Mouse (Mus musculus) megakaryocyte, embryonic 14.5 days (primary cell): ENCODE measurements around the gene Smarca2. TPM values are rescaled to one million over a fixed set of nuclear protein-coding genes. Genes with fewer than 3 reads are reported as not detected.

Experiments used
- H3K27me3 ChIP-seq: replicated peaks from 2 replicates; pipeline ENCODE3; 2012; ENCODE audit warnings: inconsistent platforms
- H3K36me3 ChIP-seq: replicated peaks from 2 replicates; pipeline ENCODE3; 2012; ENCODE audit warnings: low read length, inconsistent platforms, mixed read lengths
- H3K4me1 ChIP-seq: 2 replicates; pipeline ENCODE4 v1.6.1; 2012; ENCODE audit warnings: inconsistent platforms
- H3K4me3 ChIP-seq: replicated peaks from 2 replicates; pipeline ENCODE3; 2012; ENCODE audit warnings: moderate library complexity, mild to moderate bottlenecking, inconsistent platforms
- H3K9me3 ChIP-seq: 2 replicates; pipeline ENCODE4 v1.6.1; 2012; ENCODE audit warnings: inconsistent platforms
- FLI1 ChIP-seq: IDR thresholded peaks from 2 replicates; pipeline ENCODE4 v1.6.1; 2012; ENCODE audit warnings: low read length, inconsistent platforms, mixed read lengths
- GATA1 ChIP-seq: IDR thresholded peaks from 3 replicates; pipeline ENCODE4 v1.6.1; 2012; ENCODE audit warnings: mixed read lengths, low read length, inconsistent platforms, borderline replicate concordance
- polyA plus RNA-seq: library from polyadenylated mRNA; stranded (reverse); fragments of >175 nt; gene quantifications from 2 replicates; pipeline ENCODE4 v1.2.3, GENCODE M21; 2012; ENCODE audit warnings: low replicate concordance; ENCODE audit not compliant: insufficient read depth

Smarca2 gene
- polyA plus RNA-seq, 1 experiment, result 16.0 TPM

DNA sequence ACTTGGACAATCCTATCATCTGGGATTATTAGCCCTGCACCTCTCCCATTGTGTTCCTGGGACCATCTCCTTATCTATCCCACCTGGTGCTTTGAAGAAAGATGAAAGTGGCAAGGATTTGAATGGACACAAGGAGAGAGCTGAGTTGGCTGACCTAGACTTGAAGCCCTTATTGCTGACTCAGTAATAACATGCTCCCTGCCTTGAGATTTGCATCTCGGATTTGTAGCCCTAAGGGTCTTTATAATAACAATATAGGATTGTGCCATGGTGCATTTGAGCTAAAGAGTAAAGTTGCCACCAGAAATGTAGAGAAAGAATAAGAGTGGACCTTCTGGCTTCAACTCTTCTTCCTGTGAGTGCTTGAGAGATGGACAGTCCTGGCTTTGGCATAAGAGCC, 11.4 kb downstream of the Smarca2 start:
- no peaks in the 10 kb centered on the region for H3K9me3 ChIP-seq
- peaks cover 60% of the 10 kb centered on the region for H3K4me1 ChIP-seq
- H3K36me3 ChIP-seq, result peaks cover 41% of the 10 kb centered on the region
- no peak overlapping the region for H3K4me3 ChIP-seq
- TF ChIP-seq FLI1 (no peak), GATA1 (no peak)
- no peaks in the 10 kb centered on the region for H3K27me3 ChIP-seq

DNA sequence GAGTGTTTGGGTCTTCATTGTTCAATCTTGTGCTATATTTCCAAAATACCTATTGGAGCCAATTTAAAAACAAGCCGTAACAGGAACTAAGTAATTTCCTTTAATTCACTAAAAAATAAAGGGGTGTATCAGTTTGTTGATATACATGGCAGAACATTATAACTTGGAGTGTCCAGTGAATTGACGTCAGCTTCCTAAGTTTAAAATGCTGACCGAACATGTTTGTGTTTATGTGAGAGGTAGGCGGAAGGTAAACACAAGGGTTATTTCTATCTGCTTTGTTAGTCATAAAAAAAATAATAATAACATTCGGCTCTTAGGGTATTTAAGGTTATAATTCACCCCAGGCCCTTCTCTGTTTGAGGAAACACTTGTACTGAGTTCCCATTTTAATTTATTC, 12.4 kb downstream of the Smarca2 start:
- Histone ChIP-seq H3K4me3 (no peak overlapping the region), H3K36me3 (peaks cover 51% of the 10 kb centered on the region), H3K9me3 (no peaks in the 10 kb centered on the region), H3K4me1 (peaks cover 54% of the 10 kb centered on the region), H3K27me3 (no peaks in the 10 kb centered on the region)
- TF ChIP-seq GATA1 (no peak), FLI1 (no peak)

DNA sequence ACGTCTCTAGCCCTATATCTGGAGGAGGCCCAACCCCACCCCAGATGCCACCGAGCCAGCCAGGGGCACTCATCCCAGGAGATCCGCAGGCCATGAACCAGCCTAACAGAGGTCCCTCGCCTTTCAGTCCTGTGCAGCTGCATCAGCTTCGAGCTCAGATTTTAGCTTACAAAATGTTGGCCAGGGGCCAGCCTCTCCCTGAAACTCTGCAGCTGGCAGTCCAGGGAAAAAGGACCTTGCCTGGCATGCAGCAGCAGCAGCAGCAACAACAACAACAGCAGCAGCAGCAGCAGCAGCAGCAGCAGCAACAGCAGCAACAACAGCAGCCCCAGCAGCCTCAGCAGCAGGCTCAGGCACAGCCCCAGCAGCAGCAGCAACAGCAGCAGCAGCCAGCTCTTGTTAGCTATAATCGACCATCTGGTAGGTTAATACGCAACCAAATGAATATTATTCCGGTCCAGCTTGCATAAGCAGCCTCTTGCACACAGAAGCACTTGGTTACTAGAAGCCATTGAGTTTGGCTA, 25.9 kb downstream of the Smarca2 start:
- Histone ChIP-seq H3K36me3 (peaks cover 97% of the 10 kb centered on the region), H3K9me3 (no peaks in the 10 kb centered on the region), H3K4me3 (no peak overlapping the region), H3K27me3 (no peaks in the 10 kb centered on the region), H3K4me1 (no peaks in the 10 kb centered on the region)
- TF ChIP-seq GATA1 (no peak), FLI1 (no peak)

DNA sequence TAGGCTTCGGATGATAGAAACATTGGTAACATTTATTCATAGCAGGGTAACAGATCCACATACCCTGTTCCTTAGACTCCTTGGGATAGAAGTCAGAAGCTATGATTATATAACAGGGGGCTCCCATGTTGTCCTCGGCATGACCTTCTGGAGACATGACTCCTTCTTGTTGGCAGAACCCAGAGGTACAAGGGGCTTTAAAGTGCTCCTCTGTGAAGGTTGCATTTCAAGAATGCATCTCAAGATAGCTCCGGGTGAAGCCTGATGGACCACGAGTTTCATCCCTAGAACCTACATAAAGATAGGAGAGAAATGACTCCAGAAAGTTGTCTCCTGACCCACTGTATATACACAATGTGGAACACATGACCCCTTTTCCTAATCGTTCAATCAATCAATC, 27.4 kb downstream of the Smarca2 start:
- Histone ChIP-seq H3K9me3 (no peaks in the 10 kb centered on the region), H3K36me3 (peaks cover 97% of the 10 kb centered on the region), H3K4me1 (no peaks in the 10 kb centered on the region), H3K27me3 (no peaks in the 10 kb centered on the region), H3K4me3 (no peak overlapping the region)
- no peak for TF ChIP-seq GATA1
- no peak for TF ChIP-seq FLI1

DNA sequence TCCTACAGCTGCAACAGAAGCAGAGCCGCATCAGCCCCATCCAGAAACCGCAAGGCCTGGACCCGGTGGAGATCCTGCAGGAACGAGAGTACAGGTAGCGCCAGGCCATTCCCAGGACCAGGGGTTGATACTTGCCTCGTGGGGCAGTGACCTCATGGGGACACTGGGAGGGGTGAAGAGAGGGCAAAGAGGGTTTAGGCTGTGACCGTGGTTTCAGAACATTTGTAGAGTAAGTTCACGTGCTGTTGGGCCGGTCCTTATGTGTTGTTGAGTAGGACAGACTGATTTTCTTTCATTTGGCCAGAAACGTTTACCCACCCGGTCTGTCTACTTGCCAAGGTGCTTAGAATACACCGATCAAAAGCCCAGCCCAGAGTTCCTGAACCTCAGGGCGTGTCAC, 35.7 kb downstream of the Smarca2 start:
- Histone ChIP-seq H3K36me3 (peaks cover 84% of the 10 kb centered on the region), H3K4me1 (no peaks in the 10 kb centered on the region), H3K27me3 (peaks cover 5% of the 10 kb centered on the region), H3K9me3 (no peaks in the 10 kb centered on the region), H3K4me3 (no peak overlapping the region)
- TF ChIP-seq GATA1, result no peak
- TF ChIP-seq FLI1, result no peak

DNA sequence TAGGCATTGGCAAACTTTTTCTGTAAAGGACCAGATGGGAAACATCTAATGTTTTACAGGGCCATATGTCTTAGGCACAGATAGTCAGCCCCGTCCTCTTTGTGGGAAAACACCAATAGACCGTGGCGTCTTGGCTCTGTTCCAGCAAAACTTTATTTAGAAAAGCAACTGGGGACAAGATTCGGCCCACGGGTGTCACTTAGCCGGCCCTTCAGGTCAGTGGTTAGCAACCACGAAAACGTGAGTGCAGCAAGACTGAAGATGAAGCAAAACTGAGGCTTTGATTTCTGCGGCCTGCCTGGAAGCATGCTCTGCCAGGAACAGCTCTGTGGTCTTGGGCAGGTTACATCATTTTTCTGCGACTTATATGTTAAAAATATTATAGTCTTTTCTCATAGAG, 36.4 kb downstream of the Smarca2 start:
- peaks cover 82% of the 10 kb centered on the region for H3K36me3 ChIP-seq

DNA sequence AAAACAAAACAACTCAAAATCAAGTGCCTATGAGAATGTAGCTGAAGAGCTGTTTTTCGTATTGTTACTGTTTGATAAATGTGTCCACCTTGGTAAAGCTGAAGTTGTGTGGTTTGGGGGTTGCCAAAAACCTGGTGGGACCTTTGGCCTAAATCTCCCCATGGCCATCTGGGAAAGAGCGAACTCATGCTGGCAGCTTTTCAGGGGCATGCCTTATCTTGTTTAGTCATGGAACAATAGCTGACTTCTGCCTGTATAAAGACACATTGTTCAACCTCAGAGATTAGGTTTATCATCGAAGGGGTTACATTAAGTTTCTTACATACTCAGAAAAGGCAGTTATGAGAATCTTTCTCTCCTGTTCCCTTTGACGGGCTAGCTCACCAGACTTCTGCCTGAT, 38.2 kb downstream of the Smarca2 start:
- TF ChIP-seq FLI1 (no peak), GATA1 (no peak)
- Histone ChIP-seq H3K9me3 (no peaks in the 10 kb centered on the region), H3K4me1 (peaks cover 7% of the 10 kb centered on the region), H3K4me3 (no peak overlapping the region), H3K36me3 (peaks cover 84% of the 10 kb centered on the region), H3K27me3 (peaks cover 6% of the 10 kb centered on the region)

More for the DNA sequence above, 36.4 kb downstream of the Smarca2 start:
- Histone ChIP-seq H3K4me1 (peaks cover 4% of the 10 kb centered on the region), H3K9me3 (no peaks in the 10 kb centered on the region), H3K4me3 (no peak overlapping the region), H3K27me3 (peaks cover 5% of the 10 kb centered on the region)
- no peak for TF ChIP-seq GATA1
- no peak for TF ChIP-seq FLI1

DNA sequence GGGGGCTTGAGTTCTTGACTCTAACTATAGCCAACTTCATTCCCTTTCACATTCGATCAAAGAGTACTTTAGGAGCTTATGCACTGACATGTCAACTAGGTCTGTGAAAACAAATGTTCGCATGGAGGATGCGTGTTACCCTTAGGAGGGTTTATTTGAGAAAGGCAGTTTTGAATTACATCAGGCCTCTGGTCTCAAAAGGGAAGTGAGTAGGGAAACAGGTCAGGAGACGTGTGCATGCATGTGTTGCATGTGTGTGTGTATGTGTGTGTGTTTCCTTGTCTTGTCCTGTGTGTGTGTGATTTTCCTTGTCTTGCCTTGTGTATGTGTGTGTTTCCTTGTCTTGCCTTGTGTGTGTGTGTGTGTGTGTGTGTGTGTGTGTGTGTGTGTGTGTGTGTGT, 39.1 kb downstream of the Smarca2 start:
- Histone ChIP-seq H3K4me1 (peaks cover 7% of the 10 kb centered on the region), H3K27me3 (peaks cover 6% of the 10 kb centered on the region), H3K4me3 (no peak overlapping the region), H3K36me3 (peaks cover 92% of the 10 kb centered on the region), H3K9me3 (no peaks in the 10 kb centered on the region)
- TF ChIP-seq FLI1 (no peak), GATA1 (no peak)

DNA sequence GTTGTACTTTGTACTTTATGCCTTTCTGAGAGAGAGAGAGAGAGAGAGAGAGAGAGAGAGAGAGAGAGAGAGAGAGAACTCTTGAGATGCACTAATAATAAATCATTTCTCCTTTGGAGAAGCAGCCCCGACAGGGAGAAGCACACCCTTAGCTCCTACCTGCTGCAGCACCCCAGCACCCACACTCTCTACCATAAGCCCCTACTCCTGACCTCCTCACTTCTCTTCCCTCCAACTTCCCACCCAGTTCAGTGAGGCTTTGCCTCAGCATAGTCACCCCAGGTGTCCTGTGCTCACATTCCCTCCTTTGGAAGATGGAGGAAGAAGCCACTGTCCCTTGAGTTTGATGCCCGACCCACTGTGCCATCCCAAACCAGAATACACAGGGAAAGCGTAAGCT, 40.2 kb downstream of the Smarca2 start:
- H3K4me1 ChIP-seq, result peaks cover 12% of the 10 kb centered on the region
- peaks cover 6% of the 10 kb centered on the region for H3K27me3 ChIP-seq
- H3K4me3 ChIP-seq, result no peak overlapping the region
- no peak for TF ChIP-seq GATA1
- no peak for TF ChIP-seq FLI1
- H3K9me3 ChIP-seq, result no peaks in the 10 kb centered on the region
- peaks cover 93% of the 10 kb centered on the region for H3K36me3 ChIP-seq

DNA sequence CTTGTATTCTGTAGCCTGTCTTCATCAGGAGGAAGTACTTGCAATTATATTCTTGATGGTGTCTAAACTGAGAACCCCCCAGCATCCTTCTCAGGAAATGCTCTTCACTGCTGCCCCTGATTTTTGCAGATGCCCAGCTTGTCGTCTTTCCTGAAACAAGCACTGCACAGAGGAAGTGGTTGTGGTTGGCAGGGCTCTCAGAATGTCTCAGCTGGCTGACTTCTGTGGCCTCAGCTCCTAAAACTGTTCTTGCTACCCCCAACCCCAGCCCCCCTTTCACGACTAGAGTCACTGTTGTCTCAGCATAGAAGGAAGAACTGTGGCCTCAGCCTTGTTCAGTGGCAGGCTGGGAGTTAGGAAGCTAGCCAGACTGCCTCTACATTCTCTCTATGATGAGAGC, 41.3 kb downstream of the Smarca2 start:
- H3K27me3 ChIP-seq, result peaks cover 6% of the 10 kb centered on the region
- H3K9me3 ChIP-seq, result no peaks in the 10 kb centered on the region
- H3K4me3 ChIP-seq, result no peak overlapping the region
- peaks cover 18% of the 10 kb centered on the region for H3K4me1 ChIP-seq
- peaks cover 93% of the 10 kb centered on the region for H3K36me3 ChIP-seq
- TF ChIP-seq GATA1 (no peak), FLI1 (no peak)

DNA sequence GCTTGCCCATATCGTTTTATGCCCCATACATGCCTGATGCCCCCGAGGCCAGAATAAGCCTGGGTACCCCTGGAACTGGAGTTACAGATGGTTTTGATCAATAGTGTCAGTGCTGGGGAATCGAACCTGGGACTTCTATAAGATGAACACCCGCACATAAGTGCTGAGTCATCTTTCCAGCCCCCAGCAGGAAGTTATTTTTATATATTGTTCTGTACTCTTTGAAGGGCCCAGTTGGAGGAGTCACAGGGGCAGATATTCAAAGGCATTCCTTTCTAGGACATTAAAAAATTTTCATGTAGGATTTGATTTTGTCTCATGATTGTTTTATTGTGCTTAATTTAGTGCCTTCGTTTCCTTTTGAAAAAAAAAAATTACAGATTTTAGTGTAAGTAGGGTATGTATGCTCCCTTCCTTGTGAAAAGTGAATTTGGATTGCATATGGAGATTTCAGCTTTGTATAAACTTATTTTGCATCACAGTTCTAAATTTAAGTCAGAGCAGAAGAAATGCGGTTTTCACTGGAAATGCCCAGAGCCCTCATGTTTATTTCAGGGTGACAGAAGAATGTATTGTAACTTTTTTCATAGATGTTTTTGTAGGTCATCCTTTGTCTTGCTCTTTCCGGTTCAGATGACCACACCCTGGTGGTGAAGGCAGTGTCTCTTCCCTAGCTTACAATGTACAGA, 45.9 kb downstream of the Smarca2 start:
- Histone ChIP-seq H3K36me3 (peaks cover 93% of the 10 kb centered on the region), H3K4me1 (peaks cover 18% of the 10 kb centered on the region), H3K4me3 (no peak overlapping the region), H3K9me3 (no peaks in the 10 kb centered on the region), H3K27me3 (peaks cover 2% of the 10 kb centered on the region)
- no peak for TF ChIP-seq GATA1
- no peak for TF ChIP-seq FLI1
